ENCODE assay signal across 8 mouse cellular contexts in genomic region chr9:42674017-42674412, GRCm38 (mm10).
DNase-seq lines count a peak whose midpoint lies in the region; ATAC-seq and TF ChIP-seq lines count a peak whose summit lies in the region.
"Had no signal": no experiment of that assay in that cellular context is flagged by ENCODE, and none has a peak within 500 bp of the region (broad histone marks: within the 10 kb centered on the region; RNA-seq: fewer than 3 reads in every experiment).

No protein-coding gene starts in this region.

- H3K9ac ChIP-seq in liver, embryonic 16.5 days (ENCODE audit: low read depth, low read length), result no peak overlapping the region
- H3K9ac ChIP-seq in limb, embryonic 15.5 days, result no peak overlapping the region

- no peak for TF ChIP-seq CTCF in kidney, adult 2 months (conservative IDR thresholded peaks at IDR 0.05; ENCODE audit: insufficient read depth, insufficient read length, low read depth, low read length)

- H3K4me2 ChIP-seq in liver, embryonic 16.5 days (ENCODE audit: low read depth, low read length), result peak overlapping the region; percentile 35; the same call in 1 of the 2 replicates
- no peak overlapping the region for H3K4me2 ChIP-seq in limb, embryonic 15.5 days

- ATAC-seq in liver, embryonic 16.5 days (ENCODE audit: low read depth), result no peak
- peak; percentile 40; the same call in 1 of the 2 replicates for ATAC-seq in granulocyte monocyte progenitor cell, adult 5-6 weeks (replicated peaks; ENCODE audit: poor library complexity, severe bottlenecking)
- ATAC-seq in limb, embryonic 15.5 days (ENCODE audit: insufficient number of reproducible peaks, low FRiP score, low TSS enrichment, low read depth), result no peak
- ATAC-seq in megakaryocyte-erythroid progenitor cell, adult 5-6 weeks (replicated peaks; ENCODE audit: low FRiP score, low TSS enrichment, poor library complexity, severe bottlenecking), result no peak

- no peak overlapping the region for H3K27ac ChIP-seq in liver, embryonic 16.5 days (ENCODE audit: low read length)
- no peak overlapping the region for H3K27ac ChIP-seq in kidney, adult 2 months (ENCODE audit: insufficient read depth, low read depth, low read length)
- peak overlapping the region; percentile 55; the same call in 1 of the 2 replicates for H3K27ac ChIP-seq in limb, embryonic 15.5 days

- H3K4me3 ChIP-seq in liver, embryonic 16.5 days (ENCODE audit: low read depth, low read length), result no peak overlapping the region
- H3K4me3 ChIP-seq in kidney, adult 2 months (ENCODE audit: insufficient read depth, low read depth, low read length), result no peak overlapping the region
- no peak overlapping the region for H3K4me3 ChIP-seq in limb, embryonic 15.5 days

- DNase-seq in liver, result no peak
- DNase-seq in kidney, adult 2 months, result peak; percentile 30
- DNase-seq in urinary bladder, postnatal 25 days (ENCODE audit: low spot score), result no peak
- DNase-seq: right cerebral cortex, postnatal 14 days had no signal

- peaks cover 2% of the 10 kb centered on the region; the same call in 1 of the 2 replicates for H3K4me1 ChIP-seq in liver, embryonic 16.5 days (ENCODE audit: control insufficient read depth, low read depth, low read length)
- peaks cover 14% of the 10 kb centered on the region; the same call in 1 of the 2 replicates for H3K4me1 ChIP-seq in kidney, adult 2 months (ENCODE audit: control insufficient read depth, insufficient read depth, low read length)
- peaks cover 23% of the 10 kb centered on the region for H3K4me1 ChIP-seq in limb, embryonic 15.5 days

- H3K36me3 ChIP-seq in liver, embryonic 16.5 days (ENCODE audit: control insufficient read depth, insufficient read depth), result no peaks in the 10 kb centered on the region
- H3K36me3 ChIP-seq in kidney, adult 2 months (ENCODE audit: control insufficient read depth, insufficient read depth, low read length), result no peaks in the 10 kb centered on the region
- H3K36me3 ChIP-seq in limb, embryonic 15.5 days, result no peaks in the 10 kb centered on the region

- H3K27me3 ChIP-seq in liver, embryonic 16.5 days (ENCODE audit: control insufficient read depth, insufficient read depth, low read depth, low read length), result no peaks in the 10 kb centered on the region
- H3K27me3 ChIP-seq in kidney, adult 2 months (replicated peaks; ENCODE audit: control insufficient read depth, insufficient read depth, low read length), result no peaks in the 10 kb centered on the region
- H3K27me3 ChIP-seq in limb, embryonic 15.5 days, result no peaks in the 10 kb centered on the region

- WGBS in liver, embryonic 16.5 days (ENCODE audit: insufficient replicate concordance), result 25% methylated on average over 5 of the region's 5 CpGs
- WGBS in kidney, adult 2 months, result 23% methylated on average over 5 of the region's 5 CpGs
- WGBS in limb, embryonic 15.5 days, result 34% methylated on average over 5 of the region's 5 CpGs

- no peak for TF ChIP-seq POLR2A in kidney, adult 2 months (IDR thresholded peaks at IDR 0.05; ENCODE audit: low read depth, low read length)

- no peaks in the 10 kb centered on the region for H3K9me3 ChIP-seq in liver, embryonic 16.5 days (replicated peaks; ENCODE audit: control insufficient read depth, low read length)
- H3K9me3 ChIP-seq in limb, embryonic 15.5 days, result no peaks in the 10 kb centered on the region
